Mouse (Mus musculus) heart, embryonic 12.5 days (tissue): Measurements from ENCODE around the gene Gm49776. TPM values are rescaled to one million over a fixed set of nuclear protein-coding genes. Genes with fewer than 3 reads are reported as not detected.
"Not testable (repeated sequence)": the region's sequence is repeated elsewhere in the genome, so short reads cannot be mapped to it uniquely, and the experiment has no call there.

Experiments
- ATAC-seq: fragments of 200-750 bp; cut with Nextera tagmentation; 2 replicates; pipeline ENCODE4 v1.8.0; 2017; ENCODE audit warnings: moderate TSS enrichment, moderate library complexity; ENCODE audit not compliant: insufficient number of reproducible peaks, low FRiP score
- H3K27ac ChIP-seq: fragments of 300-500 bp; sonication (generic); 2 replicates; pipeline ENCODE4 v1.5.1; 2016; ENCODE audit warnings: mild to moderate bottlenecking, moderate library complexity; ENCODE audit not compliant: poor library complexity, severe bottlenecking
- H3K27me3 ChIP-seq: fragments of 300-500 bp; sonication (generic); replicated peaks from 2 replicates; pipeline ENCODE4 v1.6.1; 2016; ENCODE audit warnings: mild to moderate bottlenecking, moderate library complexity
- H3K36me3 ChIP-seq: fragments of 300-500 bp; sonication (generic); 2 replicates; pipeline ENCODE4 v1.6.1; 2016; ENCODE audit warnings: mild to moderate bottlenecking, moderate library complexity
- H3K4me1 ChIP-seq: fragments of 300-500 bp; sonication (generic); replicated peaks from 2 replicates; pipeline ENCODE4 v1.6.1; 2016; ENCODE audit warnings: mild to moderate bottlenecking
- H3K4me2 ChIP-seq: fragments of 300-500 bp; sonication (generic); 2 replicates; pipeline ENCODE4 v1.6.1; 2016; ENCODE audit warnings: mild to moderate bottlenecking, moderate library complexity
- H3K4me3 ChIP-seq: fragments of 300-500 bp; sonication (generic); 2 replicates; pipeline ENCODE4 v1.5.1; 2016; ENCODE audit warnings: mild to moderate bottlenecking
- H3K9ac ChIP-seq: fragments of 300-500 bp; sonication (generic); 2 replicates; pipeline ENCODE4 v1.6.1; 2016; ENCODE audit warnings: mild to moderate bottlenecking, moderate library complexity
- H3K9me3 ChIP-seq: fragments of 300-500 bp; sonication (generic); replicated peaks from 2 replicates; pipeline ENCODE4 v1.6.1; 2016; ENCODE audit warnings: mild to moderate bottlenecking, moderate library complexity
- WGBS: fragments of 180-500 bp; shearing (Covaris S2); methylation state at CpG from one replicate; pipeline ENCODE4 v1.1.7; 2016; 5-methylcytosine and 5-hydroxymethylcytosine counted together
- microRNA counts: library from miRNA; unstranded; fragments of <30 nt; microRNA quantifications from one replicate; lab custom pipeline; 2017
- microRNA-seq: library from miRNA; unstranded; fragments of <30 nt; microRNA quantifications from one replicate; pipeline ENCODE4, GENCODE M21; 2017
- polyA plus RNA-seq: library from polyadenylated mRNA; unstranded; fragments of >200 nt; fragmentation: Nextera tagmentation; extraction: Ambion mirVana; gene quantifications from 2 replicates; pipeline ENCODE4 v1.2.1, GENCODE M21; 2016

The Gm49776 gene
- polyA plus RNA-seq, 1 experiment from 2014 or later = 1.7 TPM

DNA sequence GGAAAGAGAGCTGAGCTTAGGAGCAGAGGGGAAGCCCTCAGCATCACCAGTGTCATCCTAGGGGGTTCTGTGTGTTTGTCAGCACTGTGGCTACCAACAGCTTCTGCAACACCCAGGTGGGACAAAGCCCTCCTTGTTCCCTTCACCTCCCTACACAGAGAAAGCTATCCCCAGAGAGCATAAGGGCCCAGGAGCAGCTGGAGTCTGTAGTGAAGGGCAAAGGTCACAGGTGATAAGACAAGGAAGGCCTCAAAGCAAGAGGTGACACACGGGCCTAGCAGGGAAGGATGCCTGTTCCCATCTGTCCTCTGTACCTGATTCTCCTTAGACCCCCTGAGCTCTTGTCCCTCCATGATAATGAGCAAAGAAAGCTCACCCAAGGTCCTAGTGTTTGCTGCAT, 56.5 kb downstream of the Gm49776 start:
- Histone ChIP-seq H3K27ac (no peak overlapping the region), H3K9me3 (no peaks in the 10 kb centered on the region), H3K27me3 (peaks cover 14% of the 10 kb centered on the region), H3K4me3 (no peak overlapping the region), H3K9ac (no peak overlapping the region), H3K4me2 (no peak overlapping the region), H3K4me1 (peaks cover 6% of the 10 kb centered on the region; the same call in 1 of the 2 replicates), H3K36me3 (no peaks in the 10 kb centered on the region)
- WGBS = 24% methylated on average over 1 of the region's 1 CpGs
- ATAC-seq = no peak

DNA sequence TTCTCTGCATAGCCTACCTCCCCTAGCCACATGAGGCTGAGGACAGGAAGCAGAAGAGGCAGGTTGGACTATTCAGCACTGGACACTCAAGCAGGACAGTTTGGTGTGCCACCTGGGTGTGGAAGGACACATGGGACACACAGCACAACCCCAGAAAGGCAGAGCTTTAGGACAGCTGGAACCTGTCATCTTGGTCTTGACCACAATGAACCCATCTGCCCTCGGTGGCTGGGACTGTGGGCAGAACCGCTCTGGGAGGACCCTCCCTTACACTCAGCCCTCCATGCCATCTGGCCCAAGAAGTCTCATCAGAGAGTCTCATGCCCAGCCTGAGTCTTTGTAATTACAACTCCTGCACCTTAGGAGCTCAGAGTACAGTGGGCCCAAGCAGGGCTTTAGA, 58.1 kb downstream of the Gm49776 start:
- H3K27ac ChIP-seq = no peak overlapping the region
- no peaks in the 10 kb centered on the region for H3K9me3 ChIP-seq
- 81% methylated on average over 2 of the region's 2 CpGs for WGBS
- no peak overlapping the region for H3K4me2 ChIP-seq
- no peak overlapping the region for H3K9ac ChIP-seq
- no peaks in the 10 kb centered on the region for H3K36me3 ChIP-seq
- H3K4me3 ChIP-seq = no peak overlapping the region
- ATAC-seq = no peak
- peaks cover 14% of the 10 kb centered on the region for H3K27me3 ChIP-seq
- peaks cover 6% of the 10 kb centered on the region; the same call in 1 of the 2 replicates for H3K4me1 ChIP-seq

DNA sequence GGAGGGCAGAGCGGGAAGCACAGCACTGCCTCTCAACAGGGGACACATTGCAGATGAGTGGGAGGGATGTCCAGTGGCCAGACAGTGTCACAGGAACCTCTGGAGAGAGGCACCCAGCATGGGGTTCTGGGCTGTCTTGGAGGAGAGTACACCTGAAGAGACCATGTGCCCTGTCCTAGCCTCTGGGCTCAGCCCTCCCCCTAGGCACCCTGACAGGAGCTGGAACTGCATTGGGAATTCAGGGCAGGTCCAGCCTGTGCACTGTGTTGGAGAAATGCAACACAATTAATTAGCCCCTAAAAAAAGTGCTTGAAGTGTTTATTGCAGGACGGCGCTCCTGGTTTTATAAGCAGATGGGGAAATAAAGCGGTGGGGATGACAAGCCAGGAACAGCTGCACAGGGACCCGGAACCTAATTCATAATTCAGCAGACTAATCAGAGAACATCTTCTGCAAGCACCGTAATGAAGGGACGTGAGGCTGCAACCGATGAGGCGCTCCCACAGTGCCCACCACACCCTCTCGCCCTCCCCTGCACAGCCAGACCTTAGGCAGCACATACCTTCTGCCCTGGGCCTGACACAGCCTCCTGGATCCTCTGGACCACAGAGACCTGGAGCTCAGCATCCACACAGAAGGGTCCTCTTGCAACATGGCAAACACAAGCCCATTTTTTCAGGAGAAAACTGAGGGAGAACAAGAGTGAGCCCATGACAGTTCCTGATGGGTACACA, 59.6 kb downstream of the Gm49776 start:
- Histone ChIP-seq H3K9ac (no peak overlapping the region), H3K27me3 (peaks cover 10% of the 10 kb centered on the region; the same call in 1 of the 2 replicates), H3K27ac (no peak overlapping the region), H3K4me2 (no peak overlapping the region), H3K36me3 (no peaks in the 10 kb centered on the region), H3K9me3 (no peaks in the 10 kb centered on the region), H3K4me3 (no peak overlapping the region), H3K4me1 (peaks cover 12% of the 10 kb centered on the region; the same call in 1 of the 2 replicates)
- 81% methylated on average over 10 of the region's 10 CpGs for WGBS
- no peak for ATAC-seq

DNA sequence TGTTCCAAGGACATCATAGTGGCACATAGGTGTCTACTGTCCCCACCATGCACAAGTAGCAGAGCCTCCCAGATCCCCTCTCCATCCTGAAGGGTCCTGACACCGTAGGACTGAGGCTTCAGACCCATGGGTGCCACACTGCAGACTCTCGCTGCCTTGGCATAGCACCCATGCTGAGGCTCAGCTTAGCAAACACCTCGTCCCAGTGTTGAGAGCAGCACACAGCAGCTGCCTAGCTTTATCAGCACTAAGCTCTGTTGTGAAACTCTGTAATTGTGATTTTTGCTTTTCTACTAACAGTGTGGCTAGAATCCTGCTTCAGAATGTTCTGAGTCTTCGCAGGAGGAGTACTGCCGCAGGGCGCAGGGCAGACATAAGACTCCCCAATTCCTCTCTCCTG, 60.2 kb downstream of the Gm49776 start:
- Histone ChIP-seq H3K9me3 (no peaks in the 10 kb centered on the region), H3K9ac (no peak overlapping the region), H3K36me3 (no peaks in the 10 kb centered on the region), H3K27me3 (peaks cover 10% of the 10 kb centered on the region; the same call in 1 of the 2 replicates), H3K27ac (no peak overlapping the region), H3K4me3 (no peak overlapping the region), H3K4me1 (peaks cover 12% of the 10 kb centered on the region; the same call in 1 of the 2 replicates), H3K4me2 (no peak overlapping the region)
- 77% methylated on average over 6 of the region's 6 CpGs for WGBS
- ATAC-seq = no peak

DNA sequence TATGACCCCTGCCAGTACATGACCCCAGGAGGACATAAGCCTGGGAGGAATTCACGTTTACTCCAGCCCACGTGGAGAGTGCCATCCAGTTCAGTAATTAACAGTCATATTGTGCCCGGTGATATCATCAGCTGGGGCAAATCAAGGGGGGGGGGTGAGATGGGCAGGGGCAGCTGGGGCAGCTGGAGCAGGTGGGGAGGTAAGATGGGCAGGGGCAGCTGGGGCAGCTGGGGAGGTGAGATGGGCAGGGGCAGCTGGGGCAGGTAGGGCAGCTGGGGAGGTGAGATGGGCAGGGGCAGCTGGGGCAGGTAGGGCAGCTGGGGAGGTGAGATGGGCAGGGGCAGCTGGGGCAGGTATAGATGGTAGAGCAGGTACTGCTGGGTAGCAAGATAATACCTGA, 62.6 kb downstream of the Gm49776 start:
- not testable (repeated sequence) for H3K36me3 ChIP-seq, H3K4me2 ChIP-seq, H3K4me1 ChIP-seq, H3K4me3 ChIP-seq, ATAC-seq, H3K9ac ChIP-seq, H3K27ac ChIP-seq, H3K9me3 ChIP-seq
- 60% methylated on average over 3 of the region's 3 CpGs for WGBS
- H3K27me3 ChIP-seq = peaks cover 10% of the 10 kb centered on the region; the same call in 1 of the 2 replicates

MicroRNAs encoded within 50 kb of the gene (microRNA counts, 519-probe panel; counts per million panel counts)
- microRNA mmu-miR-1306 (lab: Ali Mortazavi, UCI) = not detected

Small RNA genes within 50 kb of the gene (microRNA-seq; reads per million reads assigned to microRNA genes)
- gene Gm24572 = 0.71 reads per million
- gene Mir1306 = 178 reads per million, percentile 60 among the genes with 10 or more reads in this experiment

Other genes starting within 250 kb of the Gm49776 start
- 56.7 and 59.2 TPM in 2 replicates for gene Dgcr6, start 205.5 kb downstream of the Gm49776 start, polyA plus RNA-seq
- 7.8 and 8.7 TPM in 2 replicates for gene Prodh, start 168.1 kb downstream of the Gm49776 start, polyA plus RNA-seq
- 0.40 and 0.44 TPM in 2 replicates for gene Rtn4r, start 130.7 kb downstream of the Gm49776 start, polyA plus RNA-seq
- 0.14 and 0.15 TPM in 2 replicates for gene Ccdc188, start 40.4 kb downstream of the Gm49776 start, polyA plus RNA-seq
- 29.5 and 33.0 TPM in 2 replicates for gene Zdhhc8, start 23.2 kb downstream of the Gm49776 start, polyA plus RNA-seq
- gene Trmt2a, start 9.6 kb downstream of the Gm49776 start, polyA plus RNA-seq = 57.2 and 61.9 TPM in 2 replicates
- 512 and 519 TPM in 2 replicates for gene Ranbp1, start 9.6 kb downstream of the Gm49776 start, polyA plus RNA-seq
- gene Dgcr8, start 30.9 kb upstream of the Gm49776 start, polyA plus RNA-seq = 24.0 and 24.9 TPM in 2 replicates
- 48.4 and 50.3 TPM in 2 replicates for gene Tango2, start 89.8 kb upstream of the Gm49776 start, polyA plus RNA-seq
- gene Arvcf, start 89.9 kb upstream of the Gm49776 start, polyA plus RNA-seq = 32.5 and 36.9 TPM in 2 replicates
- gene Txnrd2, start 168.1 kb upstream of the Gm49776 start, polyA plus RNA-seq = 34.9 and 37.2 TPM in 2 replicates
- gene Comt, start 168.5 kb upstream of the Gm49776 start, polyA plus RNA-seq = 88.2 and 90.8 TPM in 2 replicates
- gene Gnb1l, start 240.4 kb upstream of the Gm49776 start, polyA plus RNA-seq = 7.8 and 8.0 TPM in 2 replicates
- 1.1 TPM in 2 replicates for gene Rtl10, start 240.6 kb upstream of the Gm49776 start, polyA plus RNA-seq